Mouse (Mus musculus) liver, embryonic 11.5 days (tissue): ENCODE data around the gene Olah. TPM values are rescaled to one million over a fixed set of nuclear protein-coding genes. Genes with fewer than 3 reads are reported as not detected.

Source experiments
- ATAC-seq: fragments of 200-750 bp; cut with Nextera tagmentation; replicated peaks from 2 replicates; pipeline ENCODE4 v1.8.0; 2017; ENCODE audit warnings: moderate number of reproducible peaks, mild to moderate bottlenecking, moderate TSS enrichment, moderate library complexity; ENCODE audit not compliant: low FRiP score
- DNase-seq: peaks from one replicate; pipeline ENCODE4 v3.0.0-alpha.2; 2017; ENCODE audit warnings: low spot score
- H3K27ac ChIP-seq: fragments of 300-500 bp; sonication (generic); 2 replicates; pipeline ENCODE4 v1.5.1; 2014; ENCODE audit warnings: mild to moderate bottlenecking, low read depth, low read length, control low read depth
- H3K27me3 ChIP-seq: fragments of 300-500 bp; sonication (generic); replicated peaks from 2 replicates; pipeline ENCODE4 v1.6.1; 2014; ENCODE audit warnings: low read length, mixed read lengths; ENCODE audit not compliant: control insufficient read depth, insufficient read depth
- H3K36me3 ChIP-seq: fragments of 300-500 bp; sonication (generic); 2 replicates; pipeline ENCODE4 v1.6.1; 2014; ENCODE audit warnings: mild to moderate bottlenecking, low read length, moderate library complexity, mixed read lengths; ENCODE audit not compliant: control insufficient read depth, insufficient read depth
- H3K4me1 ChIP-seq: fragments of 300-500 bp; sonication (generic); replicated peaks from 2 replicates; pipeline ENCODE4 v1.6.1; 2014; ENCODE audit warnings: low read length, mixed read lengths; ENCODE audit not compliant: control insufficient read depth, insufficient read depth
- H3K4me2 ChIP-seq: fragments of 300-500 bp; sonication (generic); 2 replicates; pipeline ENCODE4 v1.6.1; 2014; ENCODE audit warnings: mild to moderate bottlenecking, control low read depth, moderate library complexity
- H3K4me3 ChIP-seq: fragments of 300-500 bp; sonication (generic); 2 replicates; pipeline ENCODE4 v1.5.1; 2014; ENCODE audit warnings: low read depth, low read length, control low read depth
- H3K9ac ChIP-seq: fragments of 300-500 bp; sonication (generic); 2 replicates; pipeline ENCODE4 v1.6.1; 2014; ENCODE audit warnings: low read depth, low read length, control low read depth
- H3K9me3 ChIP-seq: fragments of 300-500 bp; sonication (generic); 2 replicates; pipeline ENCODE4 v1.6.1; 2016; ENCODE audit warnings: low read length, inconsistent platforms, mixed read lengths; ENCODE audit not compliant: control insufficient read depth
- WGBS: fragments of 180-500 bp; shearing (Covaris S2); extraction: QIAGEN DNeasy Blood & Tissue Kit; methylation state at CpG from one replicate; pipeline ENCODE4 v1.1.7; 2014; 5-methylcytosine and 5-hydroxymethylcytosine counted together
- polyA plus RNA-seq: library from polyadenylated mRNA; unstranded; fragments of >200 nt; fragmentation: Nextera tagmentation; extraction: Ambion mirVana; gene quantifications from 2 replicates; pipeline ENCODE4 v1.2.1, GENCODE M21; 2014

The Olah gene
- polyA plus RNA-seq, 1 experiment from 2014 or later, result not detected

DNA sequence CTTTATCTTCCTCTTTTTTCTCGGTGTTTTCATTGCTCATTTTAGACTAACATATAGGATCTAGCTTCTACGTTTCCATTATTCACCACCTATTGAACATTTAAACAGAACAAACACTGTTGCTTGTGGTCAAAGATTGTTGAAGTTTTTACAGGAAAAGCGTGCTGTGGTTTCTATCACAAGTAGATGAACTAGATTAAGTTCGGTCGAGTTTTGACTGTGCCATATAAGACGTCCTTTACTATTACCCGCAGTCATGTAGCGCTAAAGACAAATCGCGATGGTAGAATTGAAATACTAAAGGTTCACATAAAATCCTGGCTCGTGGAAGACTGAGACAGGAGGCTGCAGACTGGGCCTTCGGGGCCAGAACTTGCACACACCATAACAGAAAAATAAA lies 63.2 kb downstream of the Olah start:
- ATAC-seq (no peak), DNase-seq (no peak)
- H3K9ac ChIP-seq, result no peak overlapping the region
- no peak overlapping the region for H3K4me2 ChIP-seq
- peaks cover 8% of the 10 kb centered on the region for H3K36me3 ChIP-seq
- H3K4me3 ChIP-seq, result no peak overlapping the region
- peaks cover 12% of the 10 kb centered on the region for H3K4me1 ChIP-seq
- H3K9me3 ChIP-seq, result no peaks in the 10 kb centered on the region
- 85% methylated on average over 12 of the region's 12 CpGs for WGBS
- 0 out of 2 replicates have a peak, but pooled peaks cover 4% of the 10 kb centered on the region for H3K27me3 ChIP-seq
- H3K27ac ChIP-seq, result no peak overlapping the region

DNA sequence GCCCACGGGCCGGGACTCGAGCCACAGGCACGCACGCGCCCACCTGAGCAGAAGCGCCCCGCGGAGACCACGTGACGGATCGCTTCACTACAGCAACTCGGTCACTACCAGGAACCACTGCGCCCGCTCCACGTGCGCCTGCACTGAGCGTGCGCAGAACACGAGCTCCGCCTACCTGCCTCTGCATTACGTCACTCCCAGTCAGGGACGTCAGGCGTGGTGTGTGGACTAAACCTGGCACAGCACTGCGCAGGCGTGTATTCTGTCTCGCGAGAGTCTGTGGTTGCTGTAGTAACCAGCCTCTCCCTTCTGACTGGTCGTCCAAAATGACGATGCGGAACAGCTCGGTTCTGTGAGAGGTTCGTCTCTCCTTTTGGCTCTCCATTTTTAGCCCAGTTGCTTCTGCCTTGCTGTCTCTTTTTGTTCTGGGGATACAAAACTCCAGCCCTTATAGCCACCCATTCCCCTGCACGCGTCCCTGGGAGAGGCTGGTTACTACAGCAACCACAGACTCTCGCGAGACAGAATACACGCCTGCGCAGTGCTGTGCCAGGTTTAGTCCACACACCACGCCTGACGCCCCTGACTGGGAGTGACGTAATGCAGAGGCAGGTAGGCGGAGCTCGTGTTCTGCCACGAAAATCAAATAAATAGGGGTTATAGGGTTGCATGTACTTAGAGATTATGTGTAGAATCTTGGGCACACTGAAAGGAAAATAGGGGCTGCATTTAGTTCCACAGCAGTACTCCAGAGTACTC lies 64.3 kb downstream of the Olah start, which contains the start of gene Rpp38:
Gene Rpp38, minus strand, starts transcription at position 160 of the 759 bp plus-strand sequence.
- Histone ChIP-seq H3K4me3 (peak within 1 kb of the TSS; percentile 71), H3K4me2 (peak within 1 kb of the TSS; percentile 72), H3K9ac (peak within 1 kb of the TSS; percentile 80), H3K27me3 (0 out of 2 replicates have a peak, but pooled peaks cover 4% of the 10 kb centered on the region), H3K4me1 (peaks cover 12% of the 10 kb centered on the region), H3K36me3 (peaks cover 8% of the 10 kb centered on the region), H3K9me3 (no peaks in the 10 kb centered on the region), H3K27ac (peak within 1 kb of the TSS; percentile 72)
- DNase-seq, result peak; percentile 93
- ATAC-seq, result peak; percentile 94
- WGBS, result under 1% methylated on average over 45 of the region's 45 CpGs

DNA sequence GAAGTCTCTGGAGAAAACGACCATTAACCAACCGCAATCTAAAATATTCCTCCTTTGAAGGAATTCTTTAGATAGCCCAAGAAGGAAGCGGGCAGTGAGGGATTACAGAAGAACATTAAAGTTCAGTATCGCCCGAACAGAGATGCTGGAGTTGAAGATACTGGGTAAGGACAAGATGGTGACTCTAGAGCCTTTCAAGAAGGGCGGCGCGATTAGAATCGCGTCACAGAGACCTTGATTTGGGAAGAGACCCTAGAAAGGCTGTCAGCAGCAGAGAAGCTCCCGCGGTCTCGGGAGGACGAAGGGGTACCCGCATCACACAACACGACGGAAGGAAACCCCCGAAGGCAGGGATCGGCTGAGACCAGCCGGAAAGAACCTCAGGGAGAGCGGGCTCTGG lies 65.0 kb downstream of the Olah start:
- H3K4me2 ChIP-seq, result peak overlapping the region; percentile 72
- peak overlapping the region; percentile 80 for H3K9ac ChIP-seq
- H3K27ac ChIP-seq, result peak overlapping the region; percentile 72
- 2% methylated on average over 21 of the region's 21 CpGs for WGBS
- H3K27me3 ChIP-seq, result 0 out of 2 replicates have a peak, but pooled peaks cover 4% of the 10 kb centered on the region
- peaks cover 12% of the 10 kb centered on the region for H3K4me1 ChIP-seq
- peak overlapping the region; percentile 71 for H3K4me3 ChIP-seq
- DNase-seq, result no peak
- H3K36me3 ChIP-seq, result peaks cover 8% of the 10 kb centered on the region
- no peaks in the 10 kb centered on the region for H3K9me3 ChIP-seq
- peak; percentile 15 for ATAC-seq

DNA sequence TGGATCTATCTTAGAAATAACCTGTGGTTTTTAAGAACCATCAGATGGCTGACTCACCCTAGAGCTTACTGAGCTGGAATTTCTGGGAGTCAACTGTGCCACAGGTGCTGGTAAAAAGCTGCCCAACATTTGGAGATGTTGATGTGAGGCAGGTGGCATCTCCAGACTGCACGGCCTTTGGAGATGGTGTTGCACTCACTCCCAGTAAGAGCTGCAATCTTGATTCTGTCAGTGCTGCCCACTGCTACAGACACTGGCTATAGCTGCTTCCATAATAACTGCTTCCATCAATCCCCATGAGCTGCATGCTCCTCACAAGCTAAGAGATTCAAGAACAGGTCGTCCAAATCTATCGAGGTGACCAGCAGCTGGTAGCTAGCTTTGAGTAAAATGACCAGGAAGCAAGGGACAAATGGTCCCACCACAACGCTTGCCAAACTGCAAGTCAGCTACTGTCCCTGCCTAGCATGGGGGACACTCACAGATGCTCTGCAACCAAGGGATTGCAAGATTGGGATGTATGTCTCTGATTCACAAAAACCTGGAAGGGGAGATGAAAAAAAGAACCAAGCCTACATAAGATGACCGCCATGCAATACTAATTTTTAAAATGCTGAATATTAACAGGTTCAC lies 65.8 kb downstream of the Olah start:
- ATAC-seq (no peak), DNase-seq (no peak)
- no peak overlapping the region for H3K27ac ChIP-seq
- peak overlapping the region; percentile 80 for H3K9ac ChIP-seq
- peaks cover 8% of the 10 kb centered on the region for H3K36me3 ChIP-seq
- no peaks in the 10 kb centered on the region for H3K9me3 ChIP-seq
- WGBS, result 58% methylated on average over 5 of the region's 5 CpGs
- H3K4me2 ChIP-seq, result peak overlapping the region; percentile 72
- H3K4me3 ChIP-seq, result peak overlapping the region; percentile 71
- no peaks in the 10 kb centered on the region for H3K27me3 ChIP-seq
- H3K4me1 ChIP-seq, result peaks cover 11% of the 10 kb centered on the region

DNA sequence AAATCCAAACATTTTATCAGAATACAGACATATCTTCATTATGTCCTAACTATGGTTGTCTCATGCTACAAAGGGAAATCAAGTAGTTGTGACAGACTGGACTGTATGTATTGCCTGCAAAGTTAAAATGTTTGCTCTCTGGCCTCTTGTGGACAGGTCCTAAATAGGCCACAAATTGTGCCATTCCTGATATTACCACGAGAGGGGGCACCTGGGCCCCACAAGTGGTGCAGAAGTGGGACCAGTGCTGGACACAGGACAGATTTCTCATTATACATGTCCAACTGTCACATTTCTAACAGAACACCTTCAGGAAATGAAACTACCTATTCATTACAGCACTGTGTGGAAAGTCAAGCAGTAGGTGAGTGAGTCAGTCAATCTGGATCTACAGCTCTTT lies 69.7 kb downstream of the Olah start:
- 15% methylated on average over 1 of the region's 1 CpGs for WGBS
- H3K36me3 ChIP-seq, result peaks cover 16% of the 10 kb centered on the region
- DNase-seq, result no peak

DNA sequence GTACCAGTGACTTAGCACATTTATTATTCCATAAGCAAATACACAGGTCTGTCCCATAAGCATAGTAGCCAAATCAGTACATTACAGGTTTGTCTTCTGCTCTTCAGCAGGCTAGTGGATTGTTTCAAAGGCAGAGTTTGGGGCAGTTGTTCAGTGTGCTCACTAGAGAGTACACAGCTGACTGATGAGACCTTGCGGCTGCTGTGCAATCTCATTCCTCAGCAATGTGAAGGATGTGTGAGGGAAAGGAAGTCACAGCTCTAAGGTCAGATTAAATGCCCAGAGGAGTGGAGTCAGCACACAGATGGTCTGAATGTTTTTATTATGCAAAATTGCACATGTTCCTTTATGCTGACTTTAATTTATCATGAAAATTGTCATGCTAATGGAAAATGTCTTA lies 70.5 kb downstream of the Olah start:
- Histone ChIP-seq H3K9me3 (no peaks in the 10 kb centered on the region), H3K4me2 (no peak overlapping the region), H3K4me1 (peaks cover 7% of the 10 kb centered on the region), H3K36me3 (peaks cover 18% of the 10 kb centered on the region), H3K4me3 (no peak overlapping the region), H3K27ac (no peak overlapping the region), H3K9ac (no peak overlapping the region), H3K27me3 (no peaks in the 10 kb centered on the region)
- ATAC-seq (no peak), DNase-seq (no peak)
- WGBS, result 77% methylated on average over 1 of the region's 1 CpGs

More for the DNA sequence above, 69.7 kb downstream of the Olah start:
- Histone ChIP-seq H3K27ac (no peak overlapping the region), H3K4me2 (no peak overlapping the region), H3K4me1 (peaks cover 7% of the 10 kb centered on the region), H3K9me3 (no peaks in the 10 kb centered on the region), H3K27me3 (no peaks in the 10 kb centered on the region), H3K9ac (no peak overlapping the region), H3K4me3 (no peak overlapping the region)
- ATAC-seq, result peak; percentile 48; the same call in 1 of the 2 replicates

DNA sequence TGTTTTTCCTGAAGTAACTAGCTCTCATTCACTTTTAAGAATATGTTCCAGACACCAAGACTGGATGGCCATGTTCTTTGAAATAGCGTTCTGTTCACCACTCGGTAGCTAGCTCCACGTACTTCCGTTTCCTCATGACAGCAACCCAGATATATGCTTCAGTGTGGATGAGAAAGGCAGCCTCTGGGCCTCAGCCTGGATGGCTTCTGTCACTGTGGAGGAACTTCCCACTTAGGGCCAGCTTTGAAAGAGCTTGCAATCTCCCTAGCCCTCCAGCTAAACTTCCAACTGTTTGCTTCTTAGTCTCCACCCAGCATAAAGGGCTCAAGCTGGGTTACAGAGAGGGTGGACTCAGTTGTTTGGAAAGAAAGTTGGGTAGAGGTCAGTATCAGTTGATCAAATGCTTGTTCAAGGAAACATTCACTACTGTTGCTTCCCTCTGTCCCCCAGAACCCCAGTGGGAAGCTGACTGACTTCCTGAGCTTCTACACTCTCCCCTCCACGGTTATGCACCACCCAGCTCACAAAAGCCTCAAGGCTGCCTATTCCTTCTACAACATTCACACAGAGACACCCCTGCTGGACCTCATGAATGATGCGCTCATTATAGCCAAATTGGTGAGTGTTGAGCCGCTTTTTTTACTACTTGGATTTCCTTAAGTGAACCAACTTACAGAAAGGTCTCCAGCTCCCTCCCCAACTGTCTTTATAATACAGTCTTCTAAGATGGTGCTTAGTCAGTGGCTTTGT lies 72.5 kb downstream of the Olah start:
- Histone ChIP-seq H3K9ac (no peak overlapping the region), H3K27ac (no peak overlapping the region), H3K4me3 (no peak overlapping the region), H3K9me3 (no peaks in the 10 kb centered on the region), H3K27me3 (no peaks in the 10 kb centered on the region), H3K4me1 (no peaks in the 10 kb centered on the region), H3K36me3 (peaks cover 14% of the 10 kb centered on the region), H3K4me2 (no peak overlapping the region)
- ATAC-seq (no peak), DNase-seq (no peak)
- 88% methylated on average over 7 of the region's 7 CpGs for WGBS

DNA sequence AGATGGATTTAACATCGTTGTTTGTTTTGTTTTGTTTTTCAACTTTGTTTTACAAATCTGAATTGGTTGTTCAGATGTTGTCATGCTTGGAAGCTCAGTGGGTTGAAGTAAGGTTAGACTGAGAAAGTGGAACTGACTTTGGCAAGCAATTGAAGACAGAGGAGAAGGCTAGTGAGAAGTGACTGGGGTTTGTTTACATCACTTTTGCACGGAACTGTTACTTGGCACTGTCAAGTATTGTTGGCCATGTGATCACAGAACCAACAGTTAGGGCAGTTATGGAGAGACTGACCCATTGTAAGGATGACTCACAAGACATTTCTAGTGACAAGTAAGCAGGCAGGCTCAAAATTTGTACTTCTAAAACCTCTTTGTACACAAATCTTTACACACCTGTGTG lies 73.9 kb downstream of the Olah start:
- DNase-seq (no peak), ATAC-seq (no peak)
- H3K4me2 ChIP-seq, result no peak overlapping the region
- no peak overlapping the region for H3K4me3 ChIP-seq
- no peak overlapping the region for H3K27ac ChIP-seq
- no peaks in the 10 kb centered on the region for H3K27me3 ChIP-seq
- peaks cover 10% of the 10 kb centered on the region for H3K36me3 ChIP-seq
- 89% methylated on average over 2 of the region's 2 CpGs for WGBS
- H3K4me1 ChIP-seq, result no peaks in the 10 kb centered on the region
- no peak overlapping the region for H3K9ac ChIP-seq
- no peaks in the 10 kb centered on the region for H3K9me3 ChIP-seq
